Mouse (Mus musculus) liver, postnatal 0 days (tissue): ENCODE data around the gene Myo6. TPM values are rescaled to one million over a fixed set of nuclear protein-coding genes. Genes with fewer than 3 reads are reported as not detected.
A peak's percentile ranks its signal among the peaks of the same experiment; 100 is the strongest.

Experiments used
- ATAC-seq: fragments of 200-750 bp; cut with Nextera tagmentation; 2 replicates; pipeline ENCODE4 v1.8.0; 2017; ENCODE audit warnings: mild to moderate bottlenecking, moderate library complexity
- DNase-seq: peaks from one replicate; pipeline ENCODE4 v3.0.0-alpha.2; 2016
- H3K27ac ChIP-seq: fragments of 300-500 bp; sonication (generic); 2 replicates; pipeline ENCODE4 v1.5.1; 2014; ENCODE audit warnings: antibody characterized with exemption, moderate library complexity, mild to moderate bottlenecking, low read depth
- H3K27me3 ChIP-seq: fragments of 300-500 bp; sonication (generic); 2 replicates; pipeline ENCODE4 v1.6.1; 2014; ENCODE audit warnings: low read length, control low read depth, mixed read lengths; ENCODE audit not compliant: insufficient read depth
- H3K36me3 ChIP-seq: fragments of 300-500 bp; sonication (generic); replicated peaks from 2 replicates; pipeline ENCODE4 v1.6.1; 2014; ENCODE audit warnings: mild to moderate bottlenecking, control low read depth, low read length, moderate library complexity, mixed read lengths; ENCODE audit not compliant: insufficient read depth
- H3K4me1 ChIP-seq: fragments of 300-500 bp; sonication (generic); 2 replicates; pipeline ENCODE4 v1.6.1; 2014; ENCODE audit warnings: antibody characterized with exemption, mild to moderate bottlenecking, control low read depth; ENCODE audit not compliant: insufficient read depth
- H3K4me2 ChIP-seq: fragments of 300-500 bp; sonication (generic); 2 replicates; pipeline ENCODE4 v1.6.1; 2014; ENCODE audit warnings: low read depth, mild to moderate bottlenecking, low read length, moderate library complexity, mixed read lengths
- H3K4me3 ChIP-seq: fragments of 300-500 bp; sonication (generic); 2 replicates; pipeline ENCODE4 v1.5.1; 2014; ENCODE audit warnings: low read depth, low read length
- H3K9ac ChIP-seq: fragments of 300-500 bp; sonication (generic); replicated peaks from 2 replicates; pipeline ENCODE4 v1.6.1; 2014; ENCODE audit warnings: mild to moderate bottlenecking, moderate library complexity
- H3K9me3 ChIP-seq: fragments of 300-500 bp; sonication (generic); 2 replicates; pipeline ENCODE4 v1.6.1; 2016; ENCODE audit warnings: mild to moderate bottlenecking, control low read depth, low read length, mixed read lengths
- CTCF ChIP-seq: sonication (generic); IDR thresholded peaks from 2 replicates; pipeline ENCODE4 v1.5.1; 2016; ENCODE audit warnings: antibody characterized with exemption, low read depth
- EP300 ChIP-seq: IDR thresholded peaks from 2 replicates; pipeline ENCODE4 v1.6.1; 2016; ENCODE audit warnings: antibody characterized with exemption, low read depth, mild to moderate bottlenecking
- WGBS: fragments of 180-500 bp; shearing (Covaris S2); extraction: QIAGEN DNeasy Blood & Tissue Kit; methylation state at CpG from one replicate; pipeline ENCODE4 v1.1.7; 2014; ENCODE audit not compliant: insufficient replicate concordance; 5-methylcytosine and 5-hydroxymethylcytosine counted together
- polyA plus RNA-seq: library from polyadenylated mRNA; unstranded; fragments of >200 nt; fragmentation: Nextera tagmentation; extraction: Ambion mirVana; gene quantifications from 2 replicates; pipeline ENCODE4 v1.2.1, GENCODE M21; 2015

The Myo6 gene
- polyA plus RNA-seq, 1 experiment from 2014 or later = 4.4 TPM

GRCm38 (mm10) chr9:80202374-80203060 lies 37.7 kb downstream of the Myo6 start:
- H3K27ac ChIP-seq = no peak overlapping the region
- no peak overlapping the region for H3K4me3 ChIP-seq
- TF ChIP-seq EP300 (no peak), CTCF (no peak)
- no peak overlapping the region for H3K4me2 ChIP-seq
- H3K9ac ChIP-seq = no peak overlapping the region
- no peaks in the 10 kb centered on the region for H3K36me3 ChIP-seq
- no peaks in the 10 kb centered on the region for H3K27me3 ChIP-seq
- DNase-seq = no peak
- no peaks in the 10 kb centered on the region for H3K4me1 ChIP-seq
- no peaks in the 10 kb centered on the region for H3K9me3 ChIP-seq
- ATAC-seq = no peak
- WGBS = 88% methylated on average over 14 of the region's 14 CpGs

DNA sequence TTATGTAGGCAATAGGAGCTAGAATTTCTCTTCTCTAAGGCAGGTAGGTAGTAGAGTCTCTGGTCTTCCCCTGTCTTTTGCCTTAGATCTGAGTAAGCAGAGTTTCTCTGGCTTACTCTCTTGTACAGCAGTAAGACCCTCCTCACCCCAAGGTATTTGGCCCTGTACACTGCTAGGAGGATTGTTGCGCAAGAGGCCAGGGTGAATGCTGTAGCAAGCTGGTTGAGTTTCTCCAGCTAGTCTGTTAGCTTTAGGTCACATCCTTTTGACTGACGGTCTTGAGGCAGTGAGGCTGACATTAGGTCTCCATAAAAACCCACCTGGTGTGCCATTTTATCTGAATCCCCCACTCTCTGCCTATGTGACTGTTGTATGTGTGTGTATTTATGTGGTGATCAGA lies 43.9 kb downstream of the Myo6 start:
- no peak for DNase-seq

DNA sequence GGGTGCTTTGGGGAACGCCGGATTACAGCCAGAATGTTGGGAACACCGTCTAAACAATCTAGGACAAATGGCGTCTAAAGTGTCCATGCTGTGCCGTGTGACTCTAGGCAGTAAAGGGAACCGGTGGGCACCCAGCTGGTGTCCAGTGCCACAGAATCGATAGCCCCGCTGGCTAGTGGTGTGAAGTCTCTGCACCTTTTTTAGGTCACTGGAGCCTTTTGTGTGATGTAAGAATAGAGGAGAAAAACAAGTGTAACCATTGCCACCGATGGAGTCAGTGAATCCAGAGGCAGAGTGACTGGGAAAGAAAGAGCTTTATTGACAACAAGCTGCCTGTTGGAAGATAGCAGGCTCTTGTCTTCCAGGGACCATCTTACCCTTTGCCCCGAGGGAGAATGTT lies 44.6 kb downstream of the Myo6 start:
- Histone ChIP-seq H3K9ac (no peak overlapping the region), H3K27me3 (no peaks in the 10 kb centered on the region), H3K4me3 (no peak overlapping the region), H3K4me2 (no peak overlapping the region), H3K36me3 (no peaks in the 10 kb centered on the region), H3K27ac (peak overlapping the region; percentile 48; the same call in 1 of the 2 replicates), H3K4me1 (0 out of 2 replicates have a peak, but pooled peaks cover 4% of the 10 kb centered on the region), H3K9me3 (no peaks in the 10 kb centered on the region)
- WGBS = 84% methylated on average over 10 of the region's 10 CpGs
- ATAC-seq (peak; percentile 51), DNase-seq (no peak)
- TF ChIP-seq EP300 = no peak
- no peak for TF ChIP-seq CTCF

More for the DNA sequence above, 43.9 kb downstream of the Myo6 start:
- H3K27me3 ChIP-seq = no peaks in the 10 kb centered on the region
- no peak overlapping the region for H3K27ac ChIP-seq
- no peaks in the 10 kb centered on the region for H3K9me3 ChIP-seq
- H3K4me1 ChIP-seq = 0 out of 2 replicates have a peak, but pooled peaks cover 4% of the 10 kb centered on the region
- no peak overlapping the region for H3K4me2 ChIP-seq
- ATAC-seq = no peak
- no peak for TF ChIP-seq EP300
- no peak for TF ChIP-seq CTCF
- no peaks in the 10 kb centered on the region for H3K36me3 ChIP-seq
- no peak overlapping the region for H3K4me3 ChIP-seq
- WGBS = 66% methylated on average over 2 of the region's 2 CpGs
- H3K9ac ChIP-seq = no peak overlapping the region

DNA sequence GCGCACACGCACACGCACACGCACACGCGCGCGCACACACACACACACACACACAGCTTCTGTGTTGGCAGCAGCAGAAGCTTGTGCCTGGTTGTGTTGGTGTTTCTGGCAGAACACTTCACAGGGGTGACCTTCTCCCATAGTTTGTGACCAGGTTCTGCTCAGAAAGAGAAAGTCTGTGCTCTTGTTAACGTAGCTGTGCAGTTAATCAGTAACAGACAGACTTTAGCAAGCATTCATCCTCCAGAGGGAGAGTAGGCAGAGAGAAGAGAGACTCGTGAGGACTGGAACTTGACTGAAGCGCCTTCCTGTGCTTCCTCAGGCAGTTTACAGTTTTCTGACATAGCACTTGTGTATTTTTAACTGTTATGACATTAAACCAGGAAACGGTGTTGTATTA lies 45.3 kb downstream of the Myo6 start:
- peak overlapping the region; percentile 48; the same call in 1 of the 2 replicates for H3K27ac ChIP-seq
- no peaks in the 10 kb centered on the region for H3K36me3 ChIP-seq
- H3K4me3 ChIP-seq = no peak overlapping the region
- no peak overlapping the region for H3K9ac ChIP-seq
- no peak for TF ChIP-seq EP300
- no peak for TF ChIP-seq CTCF
- peak; percentile 76 for ATAC-seq
- no peak overlapping the region for H3K4me2 ChIP-seq
- H3K4me1 ChIP-seq = 0 out of 2 replicates have a peak, but pooled peaks cover 4% of the 10 kb centered on the region
- no peaks in the 10 kb centered on the region for H3K9me3 ChIP-seq
- no peak for DNase-seq
- H3K27me3 ChIP-seq = no peaks in the 10 kb centered on the region
- 78% methylated on average over 12 of the region's 12 CpGs for WGBS

DNA sequence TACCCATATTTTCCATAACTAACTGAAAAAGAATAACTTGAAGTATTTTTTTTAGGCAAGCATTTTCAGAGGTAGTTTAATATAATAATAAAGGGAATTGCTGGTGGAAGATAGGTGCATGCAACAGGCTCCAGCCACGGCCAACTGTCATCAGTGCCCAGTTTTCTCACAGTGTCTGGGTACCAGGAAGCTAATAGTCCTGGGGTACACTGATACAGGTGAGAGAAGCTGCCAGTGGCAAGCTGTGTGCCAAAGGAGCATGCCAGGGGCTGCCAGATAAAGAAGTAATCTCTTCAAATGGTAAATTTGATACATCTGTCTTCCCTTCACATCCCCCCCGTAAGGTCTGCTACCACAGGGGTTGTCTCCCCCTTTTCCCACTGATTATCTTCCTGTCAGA lies 48.6 kb downstream of the Myo6 start:
- WGBS = 63% methylated on average over 2 of the region's 2 CpGs
- ATAC-seq (no peak), DNase-seq (no peak)
- Histone ChIP-seq H3K9ac (no peak overlapping the region), H3K4me3 (no peak overlapping the region), H3K36me3 (no peaks in the 10 kb centered on the region), H3K27ac (no peak overlapping the region), H3K4me2 (no peak overlapping the region), H3K27me3 (no peaks in the 10 kb centered on the region), H3K9me3 (no peaks in the 10 kb centered on the region), H3K4me1 (0 out of 2 replicates have a peak, but pooled peaks cover 4% of the 10 kb centered on the region)
- TF ChIP-seq CTCF (no peak), EP300 (no peak)

- no peak for ATAC-seq
- Histone ChIP-seq H3K4me3 (no peak overlapping the region), H3K9ac (no peak overlapping the region), H3K36me3 (no peaks in the 10 kb centered on the region; the same call in 1 of the 2 replicates), H3K27me3 (no peaks in the 10 kb centered on the region), H3K27ac (no peak overlapping the region), H3K9me3 (no peaks in the 10 kb centered on the region), H3K4me1 (no peaks in the 10 kb centered on the region), H3K4me2 (no peak overlapping the region)
- TF ChIP-seq EP300 (no peak), CTCF (no peak)
- 78% methylated on average over 5 of the region's 5 CpGs for WGBS
- no peak for DNase-seq
These were observed 50.7 kb downstream of the Myo6 start for GRCm38 (mm10) chr9:80215502-80215901.
